Mouse (Mus musculus) embryonic facial prominence, embryonic 14.5 days (tissue): ENCODE results near the gene Ndufs6. TPM values are rescaled to one million over a fixed set of nuclear protein-coding genes. Genes with fewer than 3 reads are reported as not detected.
A peak's percentile ranks its signal among the peaks of the same experiment; 100 is the strongest.

Experiments
- ATAC-seq: fragments of 200-750 bp; cut with Nextera tagmentation; 2 replicates; pipeline ENCODE4 v1.8.0; 2017; ENCODE audit warnings: low read depth, moderate number of reproducible peaks, moderate TSS enrichment
- DNase-seq: peaks from one replicate; pipeline ENCODE4 v3.0.0-alpha.2; 2015; ENCODE audit warnings: low spot score
- H3K27ac ChIP-seq: fragments of 300-500 bp; sonication (generic); replicated peaks from 2 replicates; pipeline ENCODE4 v1.5.1; 2014; ENCODE audit warnings: low read depth, mild to moderate bottlenecking, low read length, moderate library complexity
- H3K27me3 ChIP-seq: fragments of 300-500 bp; sonication (generic); replicated peaks from 2 replicates; pipeline ENCODE4 v1.6.1; 2014; ENCODE audit warnings: low read length; ENCODE audit not compliant: control insufficient read depth, insufficient read depth
- H3K36me3 ChIP-seq: fragments of 300-500 bp; sonication (generic); 2 replicates; pipeline ENCODE4 v1.6.1; 2014; ENCODE audit warnings: low read length, mixed read lengths; ENCODE audit not compliant: control insufficient read depth, insufficient read depth
- H3K4me1 ChIP-seq: fragments of 300-500 bp; sonication (generic); 2 replicates; pipeline ENCODE4 v1.6.1; 2014; ENCODE audit warnings: antibody characterized with exemption, low read length; ENCODE audit not compliant: control insufficient read depth, insufficient read depth
- H3K4me2 ChIP-seq: fragments of 300-500 bp; sonication (generic); 2 replicates; pipeline ENCODE4 v1.6.1; 2014; ENCODE audit warnings: low read depth, mild to moderate bottlenecking, low read length, moderate library complexity, mixed read lengths
- H3K4me3 ChIP-seq: fragments of 300-500 bp; sonication (generic); 2 replicates; pipeline ENCODE4 v1.5.1; 2014; ENCODE audit warnings: low read depth, mild to moderate bottlenecking, low read length
- H3K9ac ChIP-seq: fragments of 300-500 bp; sonication (generic); 2 replicates; pipeline ENCODE4 v1.6.1; 2014; ENCODE audit warnings: low read depth, mild to moderate bottlenecking, low read length, moderate library complexity, mixed read lengths
- H3K9me3 ChIP-seq: fragments of 300-500 bp; sonication (generic); 2 replicates; pipeline ENCODE4 v1.6.1; 2016; ENCODE audit warnings: low read length; ENCODE audit not compliant: control insufficient read depth
- WGBS: fragments of 180-500 bp; shearing (Covaris S2); extraction: QIAGEN DNeasy Blood & Tissue Kit; methylation state at CpG from one replicate; pipeline ENCODE4 v1.1.7; 2014; 5-methylcytosine and 5-hydroxymethylcytosine counted together
- polyA plus RNA-seq: library from polyadenylated mRNA; unstranded; fragments of >200 nt; fragmentation: Nextera tagmentation; extraction: Ambion mirVana; gene quantifications from 2 replicates; pipeline ENCODE4 v1.2.1, GENCODE M21; 2014

Ndufs6 gene
- polyA plus RNA-seq, 1 experiment from 2014 or later = 386 TPM

DNA sequence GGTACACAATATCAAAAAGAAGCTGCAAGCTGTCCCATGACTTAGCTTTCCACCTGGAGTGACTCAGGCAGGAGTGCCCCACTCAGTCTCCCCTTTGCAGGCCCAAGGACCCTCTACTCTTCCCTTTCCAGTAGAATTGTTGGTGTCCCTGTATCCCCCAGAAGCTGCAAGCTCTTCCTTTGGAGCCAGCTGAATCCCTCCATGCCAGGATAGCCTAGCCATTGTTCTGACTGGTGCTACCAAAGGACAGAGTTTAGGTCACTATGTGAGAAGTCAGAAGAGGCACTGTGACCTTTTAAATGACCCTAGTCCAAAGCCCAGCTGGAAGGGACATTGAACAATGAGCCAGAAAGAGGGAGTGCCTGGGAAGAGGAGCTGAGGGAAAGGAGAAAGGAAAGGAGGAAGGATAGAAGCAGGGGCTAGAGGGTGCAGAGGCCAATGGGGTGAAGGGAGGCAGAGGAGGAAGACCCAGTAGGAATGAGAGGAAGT is 55.5 kb downstream of the Ndufs6 start:
- Histone ChIP-seq H3K9me3 (no peaks in the 10 kb centered on the region), H3K4me1 (peaks cover 5% of the 10 kb centered on the region; the same call in 1 of the 2 replicates), H3K4me3 (no peak overlapping the region), H3K27me3 (peaks cover 70% of the 10 kb centered on the region), H3K9ac (no peak overlapping the region), H3K27ac (no peak overlapping the region), H3K36me3 (no peaks in the 10 kb centered on the region), H3K4me2 (no peak overlapping the region)
- no peak for DNase-seq
- no peak for ATAC-seq

DNA sequence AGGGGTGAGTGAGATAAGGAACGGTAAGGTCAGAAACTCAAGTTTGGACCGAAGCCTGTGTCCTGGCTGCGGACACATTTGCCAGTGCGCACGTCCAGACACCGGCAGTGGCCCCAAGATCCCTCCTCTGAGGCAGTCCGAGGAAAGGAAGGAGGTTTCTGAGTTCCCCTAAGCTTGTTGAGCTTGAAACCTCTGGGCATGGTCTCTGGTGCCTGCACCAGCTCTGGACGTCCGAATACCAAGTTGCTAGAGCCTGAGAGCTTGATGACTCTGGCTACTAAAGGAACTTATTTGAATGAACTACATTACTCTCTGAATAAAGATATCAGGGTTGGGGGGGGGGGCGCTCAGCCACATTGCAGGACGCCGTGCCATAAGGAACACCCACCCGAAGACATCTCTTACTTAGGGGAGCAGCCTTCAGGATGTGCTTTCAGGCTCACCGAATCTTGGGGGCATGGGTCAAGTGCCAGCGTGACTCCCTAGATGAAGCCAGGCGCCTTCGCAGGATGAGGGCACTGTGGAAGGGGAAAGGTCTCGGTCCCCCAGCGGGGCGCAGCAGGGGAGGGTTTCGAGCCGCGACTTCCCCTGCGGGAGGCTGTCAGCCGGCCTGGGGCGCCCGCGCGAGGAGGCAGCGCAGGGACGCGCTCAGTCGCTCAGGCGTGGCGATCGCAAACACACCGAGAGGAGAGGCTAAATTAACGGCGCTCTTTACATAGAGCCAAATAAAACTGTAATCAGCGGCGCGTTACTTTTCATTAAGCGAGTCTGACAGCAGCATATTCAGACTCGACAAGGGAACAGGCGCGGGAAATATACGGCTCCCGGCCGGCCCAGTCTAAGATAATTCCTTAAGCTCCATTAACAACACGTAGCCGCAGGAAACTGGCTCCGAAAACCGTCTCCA is 56.8 kb downstream of the Ndufs6 start:
- DNase-seq = peak; percentile 27
- ATAC-seq = no peak
- H3K4me2 ChIP-seq = peak overlapping the region; percentile 44
- H3K36me3 ChIP-seq = no peaks in the 10 kb centered on the region
- no peaks in the 10 kb centered on the region for H3K9me3 ChIP-seq
- 2% methylated on average over 47 of the region's 53 CpGs for WGBS
- H3K27me3 ChIP-seq = peaks cover 82% of the 10 kb centered on the region
- H3K4me1 ChIP-seq = peaks cover 5% of the 10 kb centered on the region; the same call in 1 of the 2 replicates
- H3K9ac ChIP-seq = no peak overlapping the region
- H3K27ac ChIP-seq = no peak overlapping the region
- peak overlapping the region; percentile 25 for H3K4me3 ChIP-seq

DNA sequence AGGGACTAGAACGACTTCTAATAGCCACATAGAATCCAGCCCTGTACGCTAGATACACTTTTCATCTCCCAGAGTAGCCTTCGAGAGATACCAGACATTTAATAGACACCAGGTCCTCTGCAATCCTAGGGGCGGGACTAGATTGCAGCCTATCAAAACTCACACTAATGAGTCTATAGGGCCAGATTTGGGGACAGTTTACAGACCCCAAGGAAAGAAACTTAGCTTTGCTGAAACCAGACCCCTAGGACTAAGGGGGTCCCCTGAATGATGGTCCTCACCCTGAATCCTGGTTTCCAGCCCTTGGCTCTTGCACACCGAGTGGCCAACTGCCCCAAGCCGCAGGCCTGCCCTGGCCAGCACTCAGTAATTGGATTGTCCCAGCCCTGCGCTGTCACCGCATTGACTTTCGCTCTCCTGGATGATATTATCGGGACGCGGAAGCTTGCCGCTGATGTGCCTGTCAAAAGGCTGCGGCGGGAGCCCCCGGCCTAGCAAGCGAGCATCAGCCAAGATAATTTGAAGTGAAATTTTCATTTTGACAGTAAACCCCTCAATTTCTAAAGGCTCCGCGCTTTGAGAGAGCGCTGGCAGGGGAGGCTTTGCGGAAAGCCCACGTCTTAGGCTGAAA is 57.8 kb downstream of the Ndufs6 start:
- no peaks in the 10 kb centered on the region for H3K9me3 ChIP-seq
- no peak overlapping the region for H3K9ac ChIP-seq
- no peak overlapping the region for H3K27ac ChIP-seq
- WGBS = 6% methylated on average over 22 of the region's 22 CpGs
- H3K36me3 ChIP-seq = no peaks in the 10 kb centered on the region
- ATAC-seq = no peak
- peak overlapping the region; percentile 44; the same call in 1 of the 2 replicates for H3K4me2 ChIP-seq
- peaks cover 5% of the 10 kb centered on the region; the same call in 1 of the 2 replicates for H3K4me1 ChIP-seq
- no peak for DNase-seq
- H3K27me3 ChIP-seq = peaks cover 92% of the 10 kb centered on the region
- H3K4me3 ChIP-seq = 0 out of 2 replicates have a peak overlapping the region, but pooled peaks have one; percentile 3

DNA sequence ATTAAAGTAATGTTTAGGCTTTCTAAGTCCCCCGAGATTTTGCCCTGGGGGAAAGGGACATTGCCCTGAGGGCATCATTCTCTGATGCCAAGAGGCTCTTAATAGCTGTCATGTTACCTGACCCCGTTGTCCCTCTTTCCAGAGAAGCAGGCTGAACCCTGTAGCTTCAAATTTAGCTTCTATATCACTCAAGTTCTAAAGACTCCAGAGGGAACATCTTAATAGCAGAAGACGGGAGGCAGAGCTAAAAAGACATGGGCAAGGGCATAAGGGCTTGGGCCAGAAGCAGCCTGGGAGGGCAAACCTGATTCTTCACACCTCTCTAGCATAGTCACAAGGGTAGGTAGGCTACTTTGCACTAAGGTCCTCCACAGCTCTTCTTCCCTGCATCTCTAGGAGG is 58.5 kb downstream of the Ndufs6 start:
- H3K36me3 ChIP-seq = no peaks in the 10 kb centered on the region
- H3K27ac ChIP-seq = no peak overlapping the region
- DNase-seq = no peak
- no peak overlapping the region for H3K9ac ChIP-seq
- 11% methylated on average over 3 of the region's 3 CpGs for WGBS
- H3K4me2 ChIP-seq = no peak overlapping the region
- peaks cover 98% of the 10 kb centered on the region for H3K27me3 ChIP-seq
- no peaks in the 10 kb centered on the region for H3K9me3 ChIP-seq
- H3K4me1 ChIP-seq = peaks cover 5% of the 10 kb centered on the region; the same call in 1 of the 2 replicates
- ATAC-seq = no peak
- no peak overlapping the region for H3K4me3 ChIP-seq

Other genes starting within 250 kb of the Ndufs6 start
- gene Irx4, start 68.1 kb downstream of the Ndufs6 start, polyA plus RNA-seq = 4.6 and 7.5 TPM in 2 replicates
- 103 and 115 TPM in 2 replicates for gene Mrpl36, start within 50 bp of the Ndufs6 start, polyA plus RNA-seq
- gene Lpcat1, start 138.7 kb upstream of the Ndufs6 start, polyA plus RNA-seq = 39.4 and 43.6 TPM in 2 replicates
- gene Slc6a3, start 208.2 kb upstream of the Ndufs6 start, polyA plus RNA-seq = 0.17 TPM in 1 of 2 replicates, not detected in the other